Mouse (Mus musculus): Measurements from ENCODE around the gene Fam205c.
"Not testable (repeated sequence)": the region's sequence is repeated elsewhere in the genome, so short reads cannot be mapped to it uniquely, and the experiment has no call there.

Gene Fam205c

DNA sequence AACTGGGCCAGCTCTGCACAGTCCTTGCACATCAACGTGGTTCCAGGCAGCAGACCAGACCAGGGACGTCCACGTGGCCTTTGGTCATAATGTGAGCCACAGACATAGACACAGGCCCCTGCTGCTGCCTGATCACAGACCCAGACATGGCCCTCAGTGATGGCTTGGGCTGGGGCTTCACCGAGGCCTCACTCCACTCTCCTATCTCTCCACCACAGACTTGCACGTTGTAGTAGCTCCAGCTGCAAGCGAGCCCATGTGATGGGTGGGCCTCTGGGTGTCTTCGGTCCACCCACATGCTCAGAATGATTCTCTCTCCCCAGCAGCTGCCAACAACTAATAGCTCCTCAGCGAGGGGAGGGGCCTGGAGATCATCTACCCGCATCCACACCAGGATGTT is 13.6 kb downstream of the Fam205c start:
- not testable (repeated sequence) for H3K27me3 ChIP-seq (ENCODE audit: control insufficient read depth, insufficient read depth, low read length, poor library complexity, severe bottlenecking); DNase-seq (ENCODE audit: low read depth, low spot score); H3K36me3 ChIP-seq (ENCODE audit: control insufficient read depth, insufficient read depth, low read length, poor library complexity, severe bottlenecking)

DNA sequence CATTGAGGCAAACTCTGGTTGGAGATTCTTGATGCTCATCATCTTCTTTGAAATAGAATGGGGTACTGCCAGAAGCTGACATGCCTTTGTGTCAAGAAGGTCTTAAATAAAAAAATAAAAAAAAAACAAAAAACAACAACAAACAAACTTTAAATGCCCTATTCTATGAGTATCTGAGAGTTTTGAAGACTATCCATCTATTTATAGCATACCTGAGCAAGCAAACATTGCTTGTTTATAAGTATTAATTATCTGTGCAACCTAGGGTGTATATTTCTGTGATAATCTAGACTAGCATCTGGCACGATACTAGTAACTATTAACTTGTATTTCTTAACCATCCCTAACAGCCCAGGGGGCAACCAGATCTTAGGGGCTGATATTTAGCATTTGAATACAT is 17.4 kb downstream of the Fam205c start, which contains the start of gene Gm12394:
Gene Gm12394, minus strand, starts transcription at position 101 of the 400 bp plus-strand sequence.
- not testable (repeated sequence) for H3K27me3 ChIP-seq (ENCODE audit: control insufficient read depth, insufficient read depth, low read length, poor library complexity, severe bottlenecking); H3K36me3 ChIP-seq (ENCODE audit: control insufficient read depth, insufficient read depth, low read length, poor library complexity, severe bottlenecking); DNase-seq (ENCODE audit: low read depth, low spot score)

DNA sequence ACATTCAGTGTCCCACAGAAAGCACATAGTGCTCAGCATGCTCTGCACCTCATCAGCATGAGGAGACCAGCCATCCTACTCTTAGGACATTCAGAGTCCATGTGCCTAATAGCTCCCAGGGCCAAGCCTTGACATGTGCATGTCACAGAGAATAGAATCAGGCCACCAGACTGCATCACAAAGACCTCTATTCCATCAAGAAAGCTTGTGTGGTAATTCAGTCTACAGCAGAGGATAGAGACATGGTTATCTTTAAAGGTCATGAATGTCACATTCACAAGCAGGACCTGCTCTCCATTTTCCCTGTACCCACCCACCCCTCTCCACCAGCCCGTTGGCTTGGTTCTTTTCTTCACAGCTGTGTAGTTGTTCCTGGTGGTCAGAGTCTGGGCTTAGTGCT is 20.2 kb downstream of the Fam205c start, which contains the start of gene Fam205a1:
Gene Fam205a1, minus strand, starts transcription at position 101 of the 400 bp plus-strand sequence.
- H3K36me3 ChIP-seq (ENCODE audit: control insufficient read depth, insufficient read depth, low read length, poor library complexity, severe bottlenecking); H3K27me3 ChIP-seq (ENCODE audit: control insufficient read depth, insufficient read depth, low read length, poor library complexity, severe bottlenecking); DNase-seq (ENCODE audit: low read depth, low spot score): not testable (repeated sequence)

All from splenic B cell, adult 2 months (primary cell).